Mouse (Mus musculus) frontal cortex, postnatal 36 days (tissue): ENCODE measurements at regions not wholly inside any gene's neighbourhood (a gene's known extent, or its start where the extent isn't known, plus 50 kb on each side); places are given as distances from the start of the nearest gene placed in this dataset.

Experiments
- DNase-seq, 2 experiments: peaks; one replicate each; pipeline ENCODE4 v3.0.0; 2022; ENCODE audit warnings: low spot score in 2 of 2

DNA sequence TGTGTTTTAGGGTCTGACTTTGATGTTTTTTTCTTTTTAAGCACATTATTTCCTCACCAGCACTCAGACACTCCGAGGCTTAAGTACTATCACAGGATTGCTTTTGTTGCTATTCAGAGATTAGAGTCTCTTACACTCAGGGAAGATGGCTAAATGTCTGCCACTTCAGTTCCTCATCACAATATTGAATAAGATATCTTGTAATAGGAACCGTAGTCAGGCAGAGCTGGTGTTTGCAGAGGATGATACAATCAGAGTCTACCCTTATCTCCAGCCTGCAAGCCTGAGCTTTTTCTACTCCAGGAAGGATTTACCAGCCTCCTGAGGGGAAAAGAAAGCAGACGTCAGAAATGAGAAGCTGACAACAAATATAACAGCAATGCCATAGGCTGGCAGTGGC, 336.3 kb downstream of the Ins1 start:
- DNase-seq, result no peak

DNA sequence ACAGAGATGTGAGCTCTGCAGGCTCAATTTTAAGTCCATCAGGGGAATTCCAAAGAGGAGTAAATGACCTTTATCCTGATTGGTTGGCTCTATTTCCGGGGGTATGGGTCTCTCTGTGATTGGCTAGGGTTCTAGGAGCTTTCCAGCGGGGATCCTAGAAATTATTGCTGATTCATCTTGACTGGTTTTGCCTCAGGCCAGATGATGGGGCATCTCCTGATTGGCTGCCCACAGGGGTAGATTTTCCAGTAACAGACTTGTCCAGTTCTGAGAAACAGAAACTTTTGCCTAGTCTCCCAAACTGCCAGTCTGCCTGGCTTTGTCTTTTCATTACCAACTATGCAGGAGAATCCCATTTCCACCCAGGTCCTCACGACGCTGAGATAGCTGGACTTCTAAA, 301.3 kb downstream of the Ins1 start:
- no peak for DNase-seq

DNA sequence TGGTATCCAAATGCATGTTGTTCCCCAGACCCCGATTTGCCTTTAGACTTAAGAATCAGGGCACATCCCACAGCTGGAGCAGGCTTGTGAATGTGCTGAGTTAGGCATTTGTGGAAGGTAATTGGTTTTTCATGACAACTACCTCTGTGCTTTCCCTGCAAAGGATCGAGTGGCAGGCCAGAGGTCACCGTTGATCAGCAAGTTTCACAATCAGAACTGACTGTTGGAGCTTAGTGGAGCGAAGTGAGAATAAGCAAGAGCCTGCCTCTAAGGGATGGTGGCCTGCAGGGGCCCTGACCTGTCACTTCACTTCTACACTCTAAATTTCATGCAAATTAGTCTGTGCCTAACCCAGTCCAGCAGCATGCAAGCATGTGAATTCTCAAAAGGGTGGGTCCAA, 270.7 kb downstream of the Ins1 start:
- no peak for DNase-seq

DNA sequence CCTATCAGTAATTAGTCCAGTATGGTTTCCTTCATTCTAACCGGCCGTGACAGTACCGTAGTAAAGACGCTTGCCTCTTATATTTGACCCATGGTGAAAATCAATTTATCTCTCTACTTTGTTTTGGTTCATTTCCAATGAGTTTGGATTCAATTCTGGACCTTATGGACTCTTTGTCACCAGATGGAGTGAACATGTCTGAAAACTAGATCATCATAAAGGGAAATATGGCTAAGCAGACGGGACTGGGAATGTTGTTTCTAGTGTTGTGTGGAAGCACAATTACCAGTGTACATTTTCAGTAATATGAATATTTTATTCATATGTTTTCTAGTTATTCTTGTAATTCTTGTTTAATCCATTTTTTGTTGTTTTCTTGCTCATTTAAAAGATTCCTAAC, 261.4 kb downstream of the Ins1 start:
- no peak for DNase-seq

- no peak for DNase-seq
Observed at GRCm38 (mm10) chr19:52503331-52503730, 239.2 kb downstream of the Ins1 start.
